Mouse (Mus musculus): ENCODE data around the gene Nudt4. TPM values are rescaled to one million over a fixed set of nuclear protein-coding genes. Genes with fewer than 3 reads are reported as not detected.

Gene Nudt4
- polyA plus RNA-seq, 1 experiment from 2014 or later = 232 TPM

DNA sequence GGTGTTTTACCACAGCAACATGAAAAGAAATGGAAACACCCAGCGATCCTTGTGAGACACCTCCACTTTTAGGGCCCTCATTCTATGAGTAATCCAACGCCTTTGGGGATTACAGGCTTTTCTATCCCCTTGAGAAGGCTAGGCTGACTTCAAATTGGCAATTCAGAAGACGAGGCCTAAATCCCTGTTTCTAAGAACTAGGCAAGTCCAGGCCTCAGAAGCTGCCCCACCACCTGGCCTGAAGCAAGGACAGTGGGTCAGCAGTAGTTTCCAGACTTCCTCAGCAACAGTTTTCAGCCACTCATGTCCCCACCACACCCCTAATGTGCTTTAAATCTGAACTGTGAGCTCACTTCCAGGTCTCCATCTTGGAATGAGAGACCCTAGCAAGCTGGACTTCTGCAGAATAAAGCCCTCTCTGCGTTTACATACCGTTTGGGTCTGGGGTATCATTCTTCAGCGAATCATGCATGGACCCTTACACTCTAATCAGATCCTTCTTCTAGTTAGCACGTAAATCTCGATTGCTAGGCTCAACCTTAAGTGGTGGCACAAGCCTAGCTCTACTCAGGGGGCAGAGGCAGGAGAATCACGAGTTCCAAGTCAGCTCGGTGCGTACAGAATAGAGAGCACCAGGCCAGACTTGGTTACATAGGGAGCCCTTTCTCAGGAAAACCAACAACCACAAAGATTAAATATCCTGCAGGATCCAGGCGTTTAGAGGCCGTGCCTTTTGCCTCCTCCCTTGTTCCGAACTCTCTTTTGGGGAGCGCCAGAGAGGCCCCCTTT, 50.0 kb downstream of the Nudt4 start:
- Histone ChIP-seq H3K4me2 (ENCODE audit: low read length) (peak overlapping the region; percentile 65), H3K4me3 (replicated peaks; ENCODE audit: low read depth, low read length) (peak overlapping the region; percentile 94), H3K9ac (ENCODE audit: low read depth, low read length) (peak overlapping the region; percentile 97), H3K9me3 (replicated peaks; ENCODE audit: low read length) (no peaks in the 10 kb centered on the region), H3K36me3 (ENCODE audit: insufficient read depth, low read length) (no peaks in the 10 kb centered on the region), H3K27ac (peak overlapping the region; percentile 99), H3K4me1 (replicated peaks; ENCODE audit: insufficient read depth, low read length) (0 out of 2 replicates have a peak, but pooled peaks cover 8% of the 10 kb centered on the region), H3K27me3 (ENCODE audit: insufficient read depth, low read length) (no peaks in the 10 kb centered on the region)
- no peak for DNase-seq (ENCODE audit: low spot score)
- no peak for ATAC-seq (replicated peaks; ENCODE audit: low FRiP score, low read depth)
- WGBS = 33% methylated on average over 15 of the region's 15 CpGs
- TF ChIP-seq CTCF (IDR thresholded peaks at IDR 0.05; ENCODE audit: low read depth) = no peak

DNA sequence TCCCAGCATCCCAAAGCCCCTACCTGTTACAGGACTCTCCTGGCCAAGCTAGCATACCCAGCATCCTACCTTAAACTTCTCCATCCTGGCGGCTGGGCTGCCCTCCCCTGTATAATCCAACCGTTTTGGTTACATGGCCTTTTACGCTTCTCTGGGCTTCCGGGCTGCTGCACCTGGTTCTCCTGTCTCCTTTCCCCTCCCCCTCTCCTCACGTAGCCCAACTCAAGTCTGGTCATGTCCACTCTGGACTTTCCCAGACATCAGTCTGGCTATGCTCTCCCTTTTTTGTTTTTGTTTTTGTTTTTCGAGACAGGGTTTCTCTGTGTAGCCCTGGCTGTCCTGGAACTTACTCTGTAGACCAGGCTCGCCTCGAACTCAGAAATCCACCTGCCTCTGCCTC, 51.3 kb downstream of the Nudt4 start:
- Histone ChIP-seq H3K4me3 (replicated peaks; ENCODE audit: low read depth, low read length) (no peak overlapping the region), H3K4me2 (ENCODE audit: low read length) (no peak overlapping the region), H3K27me3 (ENCODE audit: insufficient read depth, low read length) (no peaks in the 10 kb centered on the region), H3K27ac (no peak overlapping the region), H3K9me3 (replicated peaks; ENCODE audit: low read length) (no peaks in the 10 kb centered on the region), H3K4me1 (replicated peaks; ENCODE audit: insufficient read depth, low read length) (0 out of 2 replicates have a peak, but pooled peaks cover 6% of the 10 kb centered on the region), H3K36me3 (ENCODE audit: insufficient read depth, low read length) (no peaks in the 10 kb centered on the region), H3K9ac (ENCODE audit: low read depth, low read length) (no peak overlapping the region)
- WGBS = 72% methylated on average over 8 of the region's 8 CpGs
- ATAC-seq (replicated peaks; ENCODE audit: low FRiP score, low read depth) = no peak
- no peak for DNase-seq (ENCODE audit: low spot score)
- no peak for TF ChIP-seq CTCF (IDR thresholded peaks at IDR 0.05; ENCODE audit: low read depth)

- Histone ChIP-seq H3K27ac (no peak overlapping the region), H3K4me3 (replicated peaks; ENCODE audit: low read depth, low read length) (no peak overlapping the region), H3K9ac (ENCODE audit: low read depth, low read length) (no peak overlapping the region), H3K9me3 (replicated peaks; ENCODE audit: low read length) (no peaks in the 10 kb centered on the region), H3K4me1 (replicated peaks; ENCODE audit: insufficient read depth, low read length) (0 out of 2 replicates have a peak, but pooled peaks cover 4% of the 10 kb centered on the region), H3K27me3 (ENCODE audit: insufficient read depth, low read length) (no peaks in the 10 kb centered on the region), H3K36me3 (ENCODE audit: insufficient read depth, low read length) (no peaks in the 10 kb centered on the region), H3K4me2 (ENCODE audit: low read length) (no peak overlapping the region)
- ATAC-seq (replicated peaks; ENCODE audit: low FRiP score, low read depth) (no peak), DNase-seq (ENCODE audit: low spot score) (no peak)
- WGBS = 74% methylated on average over 3 of the region's 3 CpGs
- TF ChIP-seq CTCF (IDR thresholded peaks at IDR 0.05; ENCODE audit: low read depth) = no peak
Observed at GRCm38 (mm10) chr10:95509263-95509662, 54.7 kb downstream of the Nudt4 start.

DNA sequence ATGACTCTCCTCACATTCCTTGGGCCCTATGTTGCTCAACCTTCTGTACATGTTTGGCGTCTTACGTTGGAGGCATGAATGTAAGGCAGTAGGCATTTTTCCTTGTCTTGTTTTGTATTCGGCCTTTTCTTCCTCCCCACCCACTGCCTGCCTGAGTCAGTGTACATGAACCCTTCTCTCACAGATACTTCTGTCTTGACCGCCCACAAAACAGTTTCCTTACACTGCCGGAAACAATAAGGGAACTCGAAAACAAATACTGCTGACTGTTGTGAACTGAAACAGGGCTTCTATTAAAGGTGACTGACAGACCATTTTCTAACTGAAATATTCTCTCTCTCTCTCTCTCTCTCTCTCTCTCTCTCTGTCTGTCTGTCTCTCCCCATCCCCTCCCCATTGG, 55.2 kb downstream of the Nudt4 start:
- DNase-seq (ENCODE audit: low spot score) = no peak
- TF ChIP-seq CTCF (IDR thresholded peaks at IDR 0.05; ENCODE audit: low read depth) = no peak
- H3K4me2 ChIP-seq (ENCODE audit: low read length) = no peak overlapping the region
- H3K27ac ChIP-seq = no peak overlapping the region
- H3K4me1 ChIP-seq (replicated peaks; ENCODE audit: insufficient read depth, low read length) = no peaks in the 10 kb centered on the region
- ATAC-seq (replicated peaks; ENCODE audit: low FRiP score, low read depth) = no peak
- H3K9me3 ChIP-seq (replicated peaks; ENCODE audit: low read length) = no peaks in the 10 kb centered on the region
- H3K27me3 ChIP-seq (ENCODE audit: insufficient read depth, low read length) = no peaks in the 10 kb centered on the region
- H3K36me3 ChIP-seq (ENCODE audit: insufficient read depth, low read length) = no peaks in the 10 kb centered on the region
- H3K9ac ChIP-seq (ENCODE audit: low read depth, low read length) = no peak overlapping the region
- WGBS = 72% methylated on average over 6 of the region's 6 CpGs
- no peak overlapping the region for H3K4me3 ChIP-seq (replicated peaks; ENCODE audit: low read depth, low read length)

DNA sequence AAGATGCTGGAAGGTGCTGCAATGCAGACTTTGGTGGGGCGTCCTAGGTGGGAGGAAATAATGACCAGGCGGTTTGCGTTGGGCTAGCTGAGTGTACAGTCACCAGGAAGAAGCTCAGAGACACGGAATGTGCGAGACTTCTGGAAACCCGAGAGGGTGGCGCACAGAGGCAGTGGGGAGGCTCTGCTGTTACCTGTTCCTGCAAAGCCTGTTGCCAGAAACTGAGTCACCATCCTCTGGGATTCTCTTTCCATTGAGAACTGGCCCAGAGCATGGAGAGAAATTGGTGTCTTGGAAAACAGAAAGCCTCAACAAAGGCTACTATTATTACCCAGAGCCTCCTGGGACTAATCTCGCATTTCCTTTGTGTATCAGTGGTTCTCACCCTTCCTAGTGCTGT, 55.8 kb downstream of the Nudt4 start:
- no peak overlapping the region for H3K27ac ChIP-seq
- no peak for TF ChIP-seq CTCF (IDR thresholded peaks at IDR 0.05; ENCODE audit: low read depth)
- DNase-seq (ENCODE audit: low spot score) = no peak
- H3K36me3 ChIP-seq (ENCODE audit: insufficient read depth, low read length) = no peaks in the 10 kb centered on the region
- H3K4me2 ChIP-seq (ENCODE audit: low read length) = no peak overlapping the region
- no peak overlapping the region for H3K9ac ChIP-seq (ENCODE audit: low read depth, low read length)
- WGBS = 76% methylated on average over 8 of the region's 8 CpGs
- no peak for ATAC-seq (replicated peaks; ENCODE audit: low FRiP score, low read depth)
- no peaks in the 10 kb centered on the region for H3K4me1 ChIP-seq (replicated peaks; ENCODE audit: insufficient read depth, low read length)
- H3K4me3 ChIP-seq (replicated peaks; ENCODE audit: low read depth, low read length) = no peak overlapping the region
- H3K27me3 ChIP-seq (ENCODE audit: insufficient read depth, low read length) = no peaks in the 10 kb centered on the region
- no peaks in the 10 kb centered on the region for H3K9me3 ChIP-seq (replicated peaks; ENCODE audit: low read length)

- DNase-seq (ENCODE audit: low spot score) (no peak), ATAC-seq (replicated peaks; ENCODE audit: low FRiP score, low read depth) (no peak)
- Histone ChIP-seq H3K4me2 (ENCODE audit: low read length) (no peak overlapping the region), H3K4me3 (replicated peaks; ENCODE audit: low read depth, low read length) (no peak overlapping the region), H3K27ac (no peak overlapping the region), H3K4me1 (replicated peaks; ENCODE audit: insufficient read depth, low read length) (no peaks in the 10 kb centered on the region), H3K9ac (ENCODE audit: low read depth, low read length) (no peak overlapping the region), H3K9me3 (replicated peaks; ENCODE audit: low read length) (no peaks in the 10 kb centered on the region), H3K27me3 (ENCODE audit: insufficient read depth, low read length) (no peaks in the 10 kb centered on the region), H3K36me3 (ENCODE audit: insufficient read depth, low read length) (no peaks in the 10 kb centered on the region)
- TF ChIP-seq CTCF (IDR thresholded peaks at IDR 0.05; ENCODE audit: low read depth) = no peak
- WGBS = 0% methylated on average over 1 of the region's 1 CpGs
Observed at GRCm38 (mm10) chr10:95504341-95504740, 59.6 kb downstream of the Nudt4 start.
